Mouse (Mus musculus) lung, postnatal 0 days (tissue): ENCODE data around the gene Ccdc158.
A peak's percentile ranks its signal among the peaks of the same experiment; 100 is the strongest.

ENCODE experiments used
- CTCF ChIP-seq: IDR thresholded peaks from 2 replicates; pipeline ENCODE4 v1.5.1; 2016; ENCODE audit warnings: antibody characterized with exemption, mild to moderate bottlenecking
- EP300 ChIP-seq: IDR thresholded peaks from 2 replicates; pipeline ENCODE4 v1.6.1; 2016; ENCODE audit warnings: antibody characterized with exemption, mild to moderate bottlenecking, control low read depth

DNA sequence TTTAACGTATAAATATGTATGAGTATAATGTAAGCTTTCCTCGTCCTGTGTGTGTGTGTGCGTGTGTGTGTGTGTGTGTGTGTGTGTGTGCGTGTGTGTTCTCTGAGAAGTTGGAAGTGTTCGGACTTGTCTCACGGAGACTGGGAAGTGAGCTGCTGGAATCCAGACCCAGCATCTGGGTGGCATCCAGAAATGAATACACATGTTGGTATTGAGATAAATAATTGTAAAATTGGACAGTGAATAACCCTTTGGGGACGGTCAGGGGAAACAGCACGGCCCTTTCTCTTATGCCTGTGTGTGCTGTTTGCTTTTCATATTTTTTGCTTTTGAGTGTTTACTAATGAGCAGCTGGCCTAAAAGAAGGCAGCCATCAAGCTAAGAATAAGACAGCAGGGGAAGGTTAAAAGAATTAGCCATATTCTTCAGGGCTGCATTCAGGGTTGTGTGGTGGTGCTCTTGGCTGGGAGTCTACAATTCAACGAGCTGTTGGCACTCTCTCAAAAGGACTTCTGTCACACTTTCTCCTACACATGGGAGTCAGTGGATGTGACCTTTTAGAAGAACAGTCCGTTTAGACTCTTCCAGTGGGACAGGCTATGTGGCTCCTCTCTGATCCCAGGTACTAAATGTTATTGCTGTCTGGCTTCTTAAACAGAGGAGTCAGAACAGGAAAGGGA lies 19.4 kb upstream of the Ccdc158 start:
- no peak for TF ChIP-seq CTCF
- TF ChIP-seq EP300, result 0 out of 2 replicates have a peak, but pooled peaks have one; percentile 12
